15 mouse cellular contexts compared by ENCODE assay signal in the genomic region with DNA sequence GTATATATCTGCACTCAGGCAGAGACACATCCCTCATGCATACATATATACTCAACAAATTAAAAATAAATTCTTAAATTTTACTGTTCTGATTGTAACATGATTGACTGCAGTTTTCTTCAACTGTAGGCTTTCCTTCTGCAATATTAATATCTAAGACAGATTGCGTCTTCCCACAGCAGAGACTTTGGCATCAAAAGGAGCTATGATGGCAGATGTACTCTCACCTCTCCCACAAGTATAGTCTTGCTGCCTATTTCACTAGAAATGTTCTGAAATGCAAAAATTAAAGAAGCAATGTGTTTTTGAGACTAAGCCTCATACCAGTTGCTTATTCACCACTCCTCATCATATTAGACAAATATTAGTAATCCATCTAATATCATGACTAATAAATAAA.
DNase-seq lines count a peak whose midpoint lies in the region; ATAC-seq lines count a peak whose summit lies in the region.
"Had no signal": no experiment of that assay in that cellular context is flagged by ENCODE, and none has a peak within 500 bp of the region (broad histone marks: within the 10 kb centered on the region; RNA-seq: fewer than 3 reads in every experiment).

No protein-coding gene starts in this region.

- DNase-seq in frontal cortex, postnatal 14 days (ENCODE audit: low spot score in 2 of 2) = no peak
- peak; percentile 26 for DNase-seq in left cerebral cortex, adult 11 months (ENCODE audit: low spot score)
- no peak for DNase-seq in left cerebral cortex, postnatal 4 days
- peak; percentile 9 for DNase-seq in layer of hippocampus, adult 9-10 months (ENCODE audit: low spot score)
- peak; percentile 70 for DNase-seq in telencephalon, adult 2 months (ENCODE audit: low read depth, low spot score)
- no peak for DNase-seq in gastrocnemius, postnatal 25 days
- DNase-seq: adrenal gland, postnatal 25 days; cerebellum, adult 11 months; cerebellum, adult 9-11 months; heart, postnatal 4 days; kidney, adult 8-10 months; kidney, postnatal 10 days had no signal

- intact Hi-C loops in left cerebral cortex, postnatal 4 days (cut with DNase I) = no loop called here

- ATAC-seq in frontal cortex, adult (ENCODE audit: low TSS enrichment) = peak; percentile 98
- ATAC-seq: CD4-positive, CD25-positive, alpha-beta regulatory T cell, adult 4 months; inflammation-experienced regulatory T-cells, adult 6 months had no signal

Comparison
In these comparisons a context has a peak if more than half of its experiments do, and no peak if none do; other contexts are left out.
1. DNase-seq: peak in left cerebral cortex, adult 11 months (single experiment), layer of hippocampus, adult 9-10 months (single experiment) and telencephalon, adult 2 months (single experiment); none in frontal cortex, postnatal 14 days (0 of 2), left cerebral cortex, postnatal 4 days (single experiment) and gastrocnemius, postnatal 25 days (single experiment).